Mouse (Mus musculus) heart, postnatal 36 days (tissue): ENCODE results near the gene Plpp4. TPM values are rescaled to one million over a fixed set of nuclear protein-coding genes. Genes with fewer than 3 reads are reported as not detected.

Experiments used
- DNase-seq, 2 experiments: peaks; one replicate each; pipeline ENCODE4 v3.0.0; 2021 to 2022
- intact Hi-C: fragments of 180-260 bp; cut with DNase I; formaldehyde crosslinking; loops from one replicate; pipeline ENCODE4 v1.15.1; 2025
- total RNA-seq, 2 experiments: library from RNA; stranded (reverse); gene quantifications; 2 replicates each; pipeline ENCODE4 v1.2.3; 2021

Plpp4 gene
- total RNA-seq, 2 experiments from 2014 or later: not detected

DNA sequence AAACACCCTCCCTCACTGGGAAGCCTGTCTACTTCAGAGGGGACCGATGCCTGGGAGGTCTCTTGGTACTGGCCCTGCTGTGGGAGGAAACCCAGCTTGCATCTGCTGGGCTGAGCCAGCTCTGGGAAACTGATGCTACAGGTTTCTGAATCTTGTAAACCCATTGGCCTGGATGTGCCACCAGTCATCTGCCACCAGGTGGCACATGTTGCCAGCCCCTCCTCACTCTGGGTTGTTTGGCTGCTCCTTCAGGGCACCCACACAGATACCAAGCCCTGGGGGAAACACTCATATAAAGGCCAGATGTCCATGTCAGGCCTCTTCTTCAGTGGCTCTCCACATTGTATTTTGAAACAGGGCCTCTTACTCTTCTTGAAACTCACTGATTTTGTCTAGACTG, 36.4 kb downstream of the Plpp4 start:
- intact Hi-C loops: no loop called here

DNA sequence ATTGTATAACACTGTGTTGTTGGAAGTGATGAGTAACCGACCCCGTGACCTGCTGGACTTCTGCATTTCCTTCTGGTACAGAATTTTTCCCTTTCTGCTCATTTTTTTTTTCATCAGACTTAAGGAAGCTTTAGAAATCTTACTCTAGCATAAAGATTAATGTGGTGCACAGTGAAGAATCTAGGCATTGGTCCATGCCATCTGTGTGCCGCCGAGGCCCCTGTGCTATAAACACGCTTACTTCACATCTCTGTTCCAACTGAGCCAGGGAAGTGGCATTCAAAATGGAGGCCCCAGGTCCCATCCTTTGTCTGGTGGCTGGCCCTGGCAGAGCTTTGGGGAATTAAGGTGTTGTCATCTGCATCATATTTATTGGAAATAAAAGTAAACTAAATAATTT, 44.8 kb downstream of the Plpp4 start:
- DNase-seq: no peak
- intact Hi-C loops: no loop called here

More for the DNA sequence above, 36.4 kb downstream of the Plpp4 start:
- DNase-seq: no peak

DNA sequence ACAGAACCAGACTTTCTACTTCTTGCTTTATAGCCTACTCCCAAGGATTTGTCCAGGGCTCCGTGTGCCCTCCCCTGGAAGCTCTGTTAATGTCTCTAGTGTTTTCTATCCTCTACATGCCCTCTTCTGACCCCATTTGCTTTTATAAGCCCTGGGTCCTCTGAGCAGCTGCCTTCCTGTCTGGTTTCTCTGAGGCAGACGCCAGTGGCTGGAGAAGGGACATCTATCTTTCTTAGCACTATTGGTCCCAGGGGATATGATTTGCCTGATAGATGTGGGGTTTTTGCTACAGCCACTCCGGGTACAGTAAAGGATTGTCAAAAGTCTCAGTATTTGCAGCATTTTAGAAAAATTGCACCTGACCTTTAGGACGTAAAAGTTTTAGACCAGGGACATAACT, 46.5 kb downstream of the Plpp4 start:
- intact Hi-C loops: no loop called here
- no peak for DNase-seq

DNA sequence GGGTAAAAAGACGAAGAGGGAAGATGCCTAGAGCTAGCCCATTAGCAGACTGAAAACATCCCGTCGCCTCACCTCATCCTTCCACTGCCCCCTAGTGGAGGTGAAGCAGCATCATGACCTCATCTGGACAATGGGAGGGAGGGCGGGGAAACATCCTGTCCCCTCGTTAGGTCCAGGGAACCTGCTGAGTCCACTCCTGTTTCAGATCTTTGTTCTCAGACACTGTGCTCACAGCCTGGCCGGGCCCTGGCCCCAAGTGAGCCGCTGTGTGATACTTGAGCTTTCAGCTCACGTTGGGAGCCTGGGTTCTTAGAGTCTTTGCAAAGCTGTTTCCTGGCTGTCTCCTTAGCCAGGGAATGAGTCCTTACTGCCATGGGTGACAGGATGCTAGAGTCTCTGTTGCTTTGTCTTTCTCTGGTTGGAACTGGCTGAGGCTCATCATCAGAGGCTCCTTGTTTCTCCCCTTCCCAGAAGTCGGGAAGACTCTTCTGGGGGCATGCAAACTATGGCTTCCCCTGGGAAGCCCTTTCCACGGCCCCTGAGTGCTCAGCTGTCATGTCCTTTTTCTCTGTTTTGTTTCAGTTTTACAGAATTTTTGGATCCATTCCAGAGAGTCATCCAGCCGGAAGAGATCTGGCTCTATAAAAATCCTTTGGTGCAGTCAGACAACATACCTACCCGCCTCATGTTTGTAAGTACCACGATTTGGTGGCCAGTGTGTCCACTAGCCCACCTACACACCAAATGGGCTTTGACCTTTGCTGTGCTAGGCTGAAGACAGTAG, 50.4 kb downstream of the Plpp4 start:
- intact Hi-C loops: loop anchor here (2.0 kb wide), 1 partner anchor 446 kb away; no protein-coding TSS in a partner anchor
- peak; percentile 5 to 6 for DNase-seq

DNA sequence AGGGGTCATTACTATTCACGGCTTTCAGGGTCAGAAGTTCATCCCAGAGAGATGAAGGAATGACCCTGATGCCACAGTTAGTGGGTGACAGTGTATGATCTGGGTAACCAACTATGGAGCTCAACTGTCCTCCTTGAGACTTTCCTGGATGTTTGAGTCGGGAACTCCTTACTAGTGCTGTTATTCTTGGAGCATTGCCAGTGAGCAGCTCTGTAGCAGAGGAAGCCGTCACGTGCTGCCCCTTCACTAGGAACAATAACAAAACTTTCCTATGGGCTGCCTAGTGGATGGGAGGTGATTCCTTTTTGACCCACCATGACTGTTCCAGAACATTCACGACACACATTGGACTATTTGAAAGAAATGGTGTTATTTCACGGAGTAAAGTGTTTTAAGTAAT, 51.8 kb downstream of the Plpp4 start:
- intact Hi-C loops: no loop called here
- no peak for DNase-seq

DNA sequence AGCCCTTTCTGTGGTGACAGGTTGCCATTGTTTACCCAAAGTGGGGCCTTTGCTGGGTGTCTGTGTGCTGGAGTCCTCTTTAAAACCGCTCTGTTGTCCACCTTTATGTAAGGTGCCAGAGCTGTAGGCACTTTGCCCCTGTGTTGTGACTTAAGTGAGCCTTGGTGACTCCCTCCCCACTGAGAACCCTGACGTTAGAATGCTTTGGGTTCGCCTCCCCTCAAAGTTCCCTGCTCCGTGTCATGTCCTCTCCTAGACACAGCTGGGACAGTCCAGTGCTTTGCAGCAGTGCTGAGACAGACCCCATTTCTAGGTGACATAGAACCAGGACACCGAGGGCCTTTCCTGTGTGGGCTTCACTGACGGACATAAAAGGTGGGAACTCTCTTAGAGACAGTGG, 55.7 kb downstream of the Plpp4 start:
- no peak for DNase-seq
- intact Hi-C loops: no loop called here

DNA sequence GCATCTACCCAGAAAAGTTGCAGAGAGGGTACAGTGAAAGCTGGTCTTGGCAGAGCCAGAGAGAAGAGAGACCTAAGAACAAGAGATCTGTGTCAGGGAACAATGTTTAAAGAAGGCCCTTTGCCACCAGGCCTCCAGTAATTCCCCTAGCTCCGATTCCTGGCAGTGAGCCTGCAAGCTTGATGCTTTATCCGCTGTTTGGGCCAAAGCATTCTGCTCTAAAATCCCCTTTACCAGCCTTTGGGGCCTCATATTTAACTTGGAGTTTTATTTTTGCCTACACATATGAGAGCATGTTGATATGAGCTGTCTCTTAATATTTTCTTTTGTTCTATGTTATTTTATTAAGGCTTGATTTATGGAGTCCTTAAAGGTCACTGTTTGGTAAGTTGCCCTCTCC, 57.1 kb downstream of the Plpp4 start:
- no peak for DNase-seq
- intact Hi-C loops: no loop called here

DNA sequence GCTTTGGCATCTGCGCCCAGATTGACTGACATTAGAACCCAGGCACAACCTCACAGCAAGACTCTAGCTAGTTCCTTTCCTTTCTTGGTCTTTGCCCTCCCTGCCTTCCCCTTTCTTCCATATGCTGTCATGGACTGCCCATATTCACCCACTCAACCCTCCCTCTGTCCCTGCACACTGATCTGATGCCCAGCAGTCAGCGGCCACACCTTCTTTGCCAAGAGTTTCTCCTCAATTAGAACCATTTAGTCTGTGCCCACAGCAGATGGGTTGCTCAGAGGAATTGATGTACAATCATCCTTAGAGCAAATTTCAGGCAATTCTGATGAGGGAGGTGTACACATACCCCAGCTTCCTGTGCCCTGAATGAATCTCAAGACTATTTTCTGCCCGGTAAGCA, 83.3 kb downstream of the Plpp4 start:
- no peak for DNase-seq
- intact Hi-C loops: no loop called here

DNA sequence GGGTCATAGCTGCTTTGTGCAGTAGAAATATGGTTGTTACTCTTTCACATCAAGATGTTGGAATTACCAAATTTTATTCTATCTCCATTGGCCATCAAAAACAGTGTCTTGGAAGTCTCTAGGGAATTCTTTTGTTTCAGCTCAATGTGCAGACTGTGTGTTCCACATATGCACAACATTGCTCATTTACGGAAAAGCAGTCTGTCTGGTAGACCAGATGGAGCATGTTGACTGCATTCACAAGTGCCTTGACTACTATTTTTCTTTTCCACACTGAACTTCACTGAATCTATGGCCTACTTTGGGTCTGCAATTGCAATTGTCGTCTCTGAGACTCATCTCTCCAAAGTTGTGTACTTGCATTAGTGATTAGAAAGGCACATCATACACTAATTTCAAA, 98.7 kb downstream of the Plpp4 start:
- no peak for DNase-seq
- intact Hi-C loops: no loop called here

DNA sequence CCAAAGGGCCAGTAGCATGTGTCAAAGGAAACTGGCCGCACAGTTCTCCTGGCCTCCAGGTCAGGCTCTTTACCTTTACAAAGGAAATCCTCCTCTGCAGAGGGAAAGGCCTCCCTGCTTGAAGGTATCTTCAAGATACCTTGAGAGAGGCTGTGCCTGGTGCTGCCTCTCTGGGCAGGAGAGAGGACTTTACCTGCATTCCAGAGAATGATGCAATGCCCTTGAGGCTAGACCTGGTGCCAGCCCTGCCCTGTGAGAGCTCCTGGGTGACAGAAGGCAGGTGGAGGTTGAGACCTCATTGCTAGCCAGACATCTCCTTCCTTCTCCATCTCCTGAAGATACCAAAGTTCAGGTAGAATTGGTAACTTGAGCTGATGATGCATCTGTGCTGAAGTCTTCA, 118.5 kb downstream of the Plpp4 start:
- no peak for DNase-seq
- intact Hi-C loops: no loop called here

DNA sequence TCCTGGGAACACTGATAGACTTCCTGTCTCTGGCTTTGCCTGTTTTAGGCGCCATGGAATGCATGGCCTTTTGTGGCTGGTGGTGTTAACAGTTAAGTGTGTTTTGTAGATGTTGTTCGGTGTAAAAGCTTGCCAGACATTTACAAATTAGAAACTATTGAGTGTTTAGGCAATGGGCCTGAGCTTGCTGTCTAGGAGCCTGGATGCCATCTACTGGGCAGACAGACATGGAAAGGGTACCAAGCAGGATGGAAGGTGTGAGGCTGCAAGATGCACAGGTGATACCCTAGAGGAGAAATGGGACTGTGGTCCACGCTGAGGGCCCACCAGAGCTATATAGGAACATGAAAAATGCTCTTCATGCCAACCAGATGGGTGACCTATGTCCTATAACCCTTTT, 128.3 kb downstream of the Plpp4 start:
- no peak for DNase-seq
- intact Hi-C loops: no loop called here

DNA sequence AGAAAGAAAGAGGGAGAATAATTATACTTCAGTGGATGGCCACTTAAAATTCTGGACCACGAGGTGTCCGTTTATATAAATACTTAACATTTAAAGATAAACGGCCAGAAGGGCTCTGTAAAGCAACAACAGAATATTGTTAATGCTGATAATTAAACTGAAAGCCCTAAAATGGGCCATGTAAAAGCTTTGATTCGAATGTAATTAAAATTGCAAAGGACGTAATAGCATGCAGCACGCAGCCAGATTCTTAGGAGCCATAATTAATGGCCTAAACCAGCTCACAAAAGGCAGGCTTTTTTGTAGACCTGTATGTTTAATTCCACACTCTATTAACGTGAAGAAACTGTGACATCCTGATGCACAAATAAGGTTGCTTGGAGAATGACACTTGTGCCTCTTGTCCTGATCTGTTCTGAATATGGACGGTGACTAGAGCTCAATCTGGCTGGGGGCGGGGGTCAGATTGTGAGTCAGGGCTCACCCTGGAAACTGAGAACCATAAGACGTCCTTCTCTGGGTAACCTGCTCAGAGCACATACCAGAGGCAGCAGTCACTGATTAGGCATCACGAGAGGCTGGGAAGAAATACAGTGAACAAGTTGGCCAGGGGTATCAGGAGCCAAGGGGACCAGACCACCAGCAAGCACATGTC, 136.1 kb downstream of the Plpp4 start:
- intact Hi-C loops: no loop called here
- DNase-seq: no peak

DNA sequence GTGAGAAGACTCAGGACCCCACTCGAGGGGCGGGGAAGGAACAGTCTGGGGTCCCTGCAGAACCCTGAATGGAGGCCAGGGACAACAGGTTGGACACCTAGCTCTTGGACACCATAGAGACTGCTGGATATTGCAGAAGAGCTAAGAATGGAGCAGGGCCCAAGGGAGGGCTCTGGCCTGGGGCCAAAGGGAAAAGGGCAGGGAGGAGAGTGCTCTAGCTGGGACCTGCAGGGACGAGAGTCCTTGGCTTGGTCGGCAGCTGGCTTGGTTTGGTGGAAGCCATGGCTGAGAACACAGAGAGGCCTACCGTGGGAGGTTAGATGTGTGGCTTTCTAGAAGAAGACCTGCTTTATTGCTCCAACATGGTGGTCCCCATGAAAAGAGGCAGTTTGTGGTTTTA, 139.7 kb downstream of the Plpp4 start:
- intact Hi-C loops: no loop called here
- no peak for DNase-seq

DNA sequence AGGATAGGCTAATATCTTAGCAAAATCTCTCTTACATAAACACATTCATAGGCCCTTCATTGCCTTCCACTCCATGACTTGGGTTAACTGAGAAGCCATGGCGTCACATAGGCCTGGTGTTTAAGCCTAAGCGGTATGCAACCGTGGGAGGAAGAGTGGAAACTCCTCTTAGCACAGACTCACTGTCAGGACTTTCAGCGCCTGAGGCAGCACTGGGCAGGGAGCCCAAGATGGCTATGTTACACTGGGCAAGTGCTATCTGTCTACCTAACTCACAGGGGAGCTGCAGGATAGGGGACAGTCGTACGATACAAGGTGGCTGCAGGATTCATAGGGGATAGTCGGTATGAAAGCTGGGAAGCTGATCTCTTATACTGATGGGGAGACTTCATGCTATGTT, 142.2 kb downstream of the Plpp4 start:
- DNase-seq: no peak
- intact Hi-C loops: no loop called here

DNA sequence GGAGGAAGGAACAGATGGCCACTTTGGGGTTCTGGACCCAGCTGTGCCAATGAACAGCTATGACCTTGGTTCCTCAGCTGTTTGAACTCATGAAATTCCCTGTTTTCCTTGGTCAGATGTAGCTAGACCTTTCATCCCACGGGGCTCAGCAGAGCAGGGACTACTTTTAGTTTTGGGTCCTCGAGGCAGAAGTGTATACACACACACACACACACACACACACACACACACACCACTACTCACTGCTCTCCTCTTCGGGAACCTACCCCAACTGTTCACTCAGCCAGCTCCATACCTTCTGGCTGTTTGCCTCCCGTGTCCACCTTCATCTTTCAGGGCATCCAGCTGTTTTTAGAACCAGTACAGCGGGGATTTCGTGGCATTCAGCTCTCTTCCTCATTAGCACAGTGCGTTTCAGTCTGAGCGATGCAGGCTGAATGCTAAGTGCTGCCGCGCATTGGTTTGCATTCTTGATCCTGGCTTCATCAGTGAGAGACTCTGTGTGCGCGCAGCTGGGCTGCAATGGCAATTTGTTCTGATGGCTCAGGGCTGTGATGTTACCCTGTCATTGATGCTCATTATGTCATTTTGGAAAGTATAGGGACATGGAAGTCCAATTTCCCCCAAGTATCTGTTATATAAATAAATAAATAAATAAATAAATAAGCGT, 146.0 kb downstream of the Plpp4 start:
- intact Hi-C loops: no loop called here
- no peak for DNase-seq

DNA sequence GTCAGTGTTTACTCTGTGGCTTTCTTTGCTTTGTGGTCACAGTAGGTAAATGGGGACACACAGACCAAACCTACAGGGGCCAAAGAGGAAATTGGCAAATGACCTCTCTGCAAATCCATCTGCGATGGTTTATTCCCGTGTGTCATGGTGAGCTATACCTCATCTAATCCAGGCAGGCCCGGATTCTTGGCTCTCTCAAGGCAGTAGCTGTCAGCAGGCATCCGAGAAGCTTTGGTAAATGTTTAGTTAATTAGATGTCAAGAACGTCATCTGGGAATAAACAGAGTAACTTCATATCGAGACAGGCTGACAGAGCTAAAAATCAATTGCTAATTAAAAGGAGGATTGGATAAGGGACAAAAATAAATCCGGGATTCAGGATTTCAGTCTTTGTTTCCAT, 149.2 kb downstream of the Plpp4 start:
- intact Hi-C loops: no loop called here
- no peak for DNase-seq

DNA sequence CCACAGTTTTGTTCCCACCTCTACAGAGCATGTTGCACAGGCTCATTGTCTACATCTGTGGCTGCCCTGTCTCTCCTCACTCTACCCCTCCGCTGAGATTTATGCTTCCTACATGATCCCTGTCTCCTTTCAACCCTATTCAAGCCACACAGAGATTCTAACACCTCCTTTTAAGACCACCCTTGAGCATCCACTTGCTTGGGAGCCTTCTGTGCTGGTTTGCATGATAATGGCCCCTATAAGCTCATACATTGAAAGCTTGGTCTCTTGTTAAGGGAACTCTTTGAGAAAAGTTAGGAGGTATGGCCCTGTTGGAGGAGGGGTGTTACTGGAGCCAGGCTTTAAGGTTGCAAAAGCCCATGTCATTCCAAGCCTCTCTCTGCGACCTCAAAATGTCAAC, 155.9 kb downstream of the Plpp4 start:
- no peak for DNase-seq
- intact Hi-C loops: no loop called here

DNA sequence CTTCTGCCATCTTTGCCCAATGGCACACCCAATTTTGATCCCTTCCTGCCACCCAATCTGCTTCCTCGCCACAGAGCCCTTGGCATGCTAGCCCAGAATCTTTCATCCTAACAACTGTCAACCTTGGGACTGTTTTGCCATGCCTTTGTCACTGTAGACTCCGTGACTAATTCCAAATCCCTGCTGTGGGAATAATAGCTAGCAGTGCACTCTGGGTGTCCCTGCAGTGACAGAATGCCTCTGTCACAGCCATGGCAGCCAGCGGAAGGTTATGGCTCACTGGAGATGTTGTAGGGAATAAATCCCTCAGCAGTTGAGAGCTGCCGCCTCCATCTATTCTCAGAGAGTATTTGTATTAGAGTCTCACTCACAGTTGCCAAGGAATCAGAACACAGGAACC, 158.3 kb downstream of the Plpp4 start:
- intact Hi-C loops: no loop called here

DNA sequence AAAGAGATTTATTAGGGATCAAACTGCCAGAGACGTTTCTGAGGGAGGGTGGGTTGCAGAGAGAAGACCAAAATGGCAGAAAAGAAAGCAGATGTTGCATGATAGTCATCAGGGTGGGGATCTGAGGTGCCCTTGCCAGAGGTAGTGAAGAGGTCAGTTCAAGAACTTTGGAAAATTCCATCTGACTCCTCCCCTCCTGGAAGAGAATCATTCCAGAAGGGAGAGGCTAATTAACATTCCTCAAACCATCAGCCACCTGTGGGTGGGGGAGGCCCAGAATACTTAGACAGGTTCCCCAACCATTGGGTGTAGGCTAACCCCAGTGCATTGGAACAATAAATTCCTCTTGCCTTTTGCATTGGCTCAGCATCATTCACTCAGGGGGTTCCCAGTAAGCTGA, 164.3 kb downstream of the Plpp4 start:
- intact Hi-C loops: no loop called here

More for the DNA sequence above, 158.3 kb downstream of the Plpp4 start:
- DNase-seq: no peak

DNA sequence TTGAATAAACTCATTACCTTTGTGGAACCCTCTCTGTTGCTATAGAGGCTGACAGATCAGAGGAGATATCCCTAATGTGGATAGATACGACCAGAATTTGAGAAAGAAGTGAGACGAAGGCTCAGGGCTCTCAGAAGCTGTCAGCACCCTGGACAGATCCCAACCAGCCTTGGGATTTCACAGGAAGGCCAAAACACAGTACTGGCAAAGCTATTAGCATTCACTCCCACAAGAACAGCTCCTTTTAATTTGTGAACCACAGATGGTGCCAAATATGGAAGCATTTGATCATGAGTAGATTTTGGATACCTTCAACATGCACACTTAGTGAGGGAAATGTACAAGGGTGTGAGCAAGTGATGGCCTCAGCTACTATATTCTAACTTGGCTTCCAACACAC, 168.7 kb downstream of the Plpp4 start:
- intact Hi-C loops: no loop called here
- DNase-seq: no peak

More for the DNA sequence above, 164.3 kb downstream of the Plpp4 start:
- no peak for DNase-seq

DNA sequence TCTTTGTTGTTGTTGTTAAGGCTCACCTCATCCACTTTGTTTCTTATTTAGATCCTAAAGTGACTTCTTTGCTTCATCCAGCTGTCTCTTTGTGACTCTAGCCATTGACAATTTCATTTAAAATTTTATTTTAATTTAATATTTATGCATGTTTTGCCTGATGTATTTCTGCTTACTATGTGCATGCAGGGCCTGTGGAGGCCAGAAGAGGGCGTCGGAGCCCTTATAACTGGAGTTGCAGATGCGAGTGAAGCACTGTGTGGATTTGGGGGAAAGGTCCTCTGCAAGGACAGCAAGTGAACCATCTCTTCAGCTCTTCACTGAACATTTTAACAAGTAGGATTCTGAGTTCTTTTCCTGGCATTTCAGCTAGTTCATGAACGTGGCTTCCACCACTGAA, 172.0 kb downstream of the Plpp4 start:
- intact Hi-C loops: no loop called here
- DNase-seq: no peak

DNA sequence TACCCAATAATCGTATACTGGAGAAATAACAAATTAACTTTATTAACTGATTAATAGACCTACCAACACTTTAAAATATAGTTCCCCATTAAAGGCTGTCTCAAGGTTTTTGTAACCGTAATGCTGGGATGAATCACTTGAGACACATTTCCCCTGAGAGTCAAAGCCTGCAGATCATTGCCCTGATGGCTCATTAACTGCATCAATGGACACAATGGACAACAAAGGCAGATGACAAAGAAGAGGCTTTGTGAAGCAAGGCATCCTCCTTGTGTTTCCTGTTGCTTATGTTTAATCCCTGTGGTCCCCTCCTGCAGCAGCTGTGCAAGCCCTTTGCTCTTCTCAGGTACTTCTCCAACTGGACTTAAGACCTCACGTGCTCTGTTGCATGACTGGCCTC, 173.1 kb downstream of the Plpp4 start:
- intact Hi-C loops: no loop called here
- DNase-seq: no peak
